Mouse (Mus musculus): ENCODE results near the gene Hrct1. TPM values are rescaled to one million over a fixed set of nuclear protein-coding genes. Genes with fewer than 3 reads are reported as not detected.

The Hrct1 gene
- total RNA-seq, 2 experiments from 2014 or later = 2.4 to 6.4 TPM

GRCm38 (mm10) chr4:43727718-43728575 is 959 bp downstream of the Hrct1 start:
- no peak for DNase-seq (ENCODE audit: low spot score in 2 of 2)

GRCm38 (mm10) chr4:43728576-43728954 is 1.6 kb downstream of the Hrct1 start:
- peak; percentile 27 to 46 for DNase-seq (ENCODE audit: low spot score in 2 of 2)

GRCm38 (mm10) chr4:43729126-43729525 is 2.1 kb downstream of the Hrct1 start:
- no peak for DNase-seq (ENCODE audit: low spot score in 2 of 2)

GRCm38 (mm10) chr4:43729794-43730550 is 3.0 kb downstream of the Hrct1 start, which contains the start of gene Spaar:
Gene Spaar (plus strand): TSS chr4:43730034.
- no peak for DNase-seq (ENCODE audit: low spot score in 2 of 2)

- no peak for DNase-seq (ENCODE audit: low spot score in 2 of 2)
Observed at GRCm38 (mm10) chr4:43730750-43731297, 3.8 kb downstream of the Hrct1 start.

GRCm38 (mm10) chr4:43732171-43732570 is 5.2 kb downstream of the Hrct1 start:
- no peak for DNase-seq (ENCODE audit: low spot score in 2 of 2)

GRCm38 (mm10) chr4:43733186-43733585 is 6.2 kb downstream of the Hrct1 start:
- DNase-seq (ENCODE audit: low spot score in 2 of 2) = no peak

- DNase-seq (ENCODE audit: low spot score in 2 of 2) = no peak
Observed at GRCm38 (mm10) chr4:43737144-43737543, 10.2 kb downstream of the Hrct1 start.

GRCm38 (mm10) chr4:43738989-43739674 is 12.1 kb downstream of the Hrct1 start:
- DNase-seq (ENCODE audit: low spot score in 2 of 2) = no peak

- DNase-seq (ENCODE audit: low spot score in 2 of 2) = peak in 1 of 2 experiments; percentile 15
Observed at GRCm38 (mm10) chr4:43741526-43741925, 14.5 kb downstream of the Hrct1 start.

GRCm38 (mm10) chr4:43742637-43743036 is 15.6 kb downstream of the Hrct1 start:
- DNase-seq (ENCODE audit: low spot score in 2 of 2) = no peak

GRCm38 (mm10) chr4:43743099-43743498 is 16.1 kb downstream of the Hrct1 start:
- no peak for DNase-seq (ENCODE audit: low spot score in 2 of 2)

GRCm38 (mm10) chr4:43745187-43745586 is 18.2 kb downstream of the Hrct1 start:
- DNase-seq (ENCODE audit: low spot score in 2 of 2) = no peak

GRCm38 (mm10) chr4:43757213-43757612 is 30.2 kb downstream of the Hrct1 start:
- no peak for DNase-seq (ENCODE audit: low spot score in 2 of 2)

GRCm38 (mm10) chr4:43759571-43760418 is 32.8 kb downstream of the Hrct1 start:
- no peak for DNase-seq (ENCODE audit: low spot score in 2 of 2)

GRCm38 (mm10) chr4:43760460-43760859 is 33.5 kb downstream of the Hrct1 start:
- DNase-seq (ENCODE audit: low spot score in 2 of 2) = peak; percentile 32 to 54

- no peak for DNase-seq (ENCODE audit: low spot score in 2 of 2)
Observed at GRCm38 (mm10) chr4:43761336-43761735, 34.3 kb downstream of the Hrct1 start.

GRCm38 (mm10) chr4:43763410-43763809 is 36.4 kb downstream of the Hrct1 start:
- peak; percentile 36 to 49 for DNase-seq (ENCODE audit: low spot score in 2 of 2)

- no peak for DNase-seq (ENCODE audit: low spot score in 2 of 2)
Observed at GRCm38 (mm10) chr4:43768341-43768740, 41.4 kb downstream of the Hrct1 start.

GRCm38 (mm10) chr4:43769374-43769773 is 42.4 kb downstream of the Hrct1 start:
- DNase-seq (ENCODE audit: low spot score in 2 of 2) = no peak
